Mouse (Mus musculus): ENCODE measurements at regions not wholly inside any gene's neighbourhood (a gene's known extent, or its start where the extent isn't known, plus 50 kb on each side); places are given as distances from the start of the nearest gene placed in this dataset.

GRCm38 (mm10) chr15:62670026-62670425, 1175.0 kb downstream of the Gsdmc2 start:
- H3K9me3 ChIP-seq (replicated peaks; ENCODE audit: insufficient read depth, low read length): no peaks in the 10 kb centered on the region
- no peak overlapping the region for H3K27ac ChIP-seq (ENCODE audit: control insufficient read depth, low read depth, low read length)
- no peaks in the 10 kb centered on the region for H3K36me3 ChIP-seq (ENCODE audit: control insufficient read depth in 1 of 2, insufficient read depth in 2 of 2, low read length in 2 of 2)
- TF ChIP-seq CTCF (IDR thresholded peaks at IDR 0.05 in 2 of 3, conservative IDR thresholded peaks at IDR 0.05 in 1 of 3; ENCODE audit: control insufficient read depth in 1 of 3, insufficient read depth in 1 of 3, low read depth in 2 of 3, low read length in 3 of 3, poor library complexity in 1 of 3, severe bottlenecking in 1 of 3) (no peak), UBTF (IDR thresholded peaks at IDR 0.05; ENCODE audit: borderline replicate concordance, insufficient read depth, low read depth, low read length) (no peak), GABPA (IDR thresholded peaks at IDR 0.05; ENCODE audit: low read depth, low read length) (no peak), MYB (IDR thresholded peaks at IDR 0.05; ENCODE audit: low read depth, low read length) (no peak), CHD1 (IDR thresholded peaks at IDR 0.05; ENCODE audit: low read depth, low read length) (no peak), BHLHE40 (IDR thresholded peaks at IDR 0.05; ENCODE audit: borderline replicate concordance, low read depth, low read length) (no peak), MEF2A (IDR thresholded peaks at IDR 0.05; ENCODE audit: extremely low read depth, insufficient replicate concordance, low read depth, low read length, poor library complexity, severe bottlenecking) (no peak), JUND (IDR thresholded peaks at IDR 0.05; ENCODE audit: low read depth, low read length) (no peak), RCOR1 (IDR thresholded peaks at IDR 0.05; ENCODE audit: low read depth, low read length) (no peak), MAZ (IDR thresholded peaks at IDR 0.05; ENCODE audit: low read depth, low read length) (no peak)
- no peaks in the 10 kb centered on the region for H3K27me3 ChIP-seq (ENCODE audit: control insufficient read depth in 1 of 2, insufficient read depth in 2 of 2, low read length in 2 of 2)
- no peaks in the 10 kb centered on the region for H3K79me2 ChIP-seq (ENCODE audit: control insufficient read depth, insufficient read depth, low read length, poor library complexity)
- DNase-seq (ENCODE audit: low read depth, low spot score): no peak
- H3K4me3 ChIP-seq (ENCODE audit: control insufficient read depth in 1 of 2, insufficient read depth in 1 of 2, low read depth in 2 of 2, low read length in 2 of 2): no peak overlapping the region
- H3K4me1 ChIP-seq (ENCODE audit: control insufficient read depth in 1 of 2, insufficient read depth in 2 of 2, low read length in 2 of 2): no peaks in the 10 kb centered on the region
- H3K9ac ChIP-seq (ENCODE audit: control insufficient read depth, low read depth, low read length, poor library complexity, severe bottlenecking): no peak overlapping the region

- no peak for TF ChIP-seq CHD2 (IDR thresholded peaks at IDR 0.05; ENCODE audit: low read length)
- no peak for TF ChIP-seq GATA1 (IDR thresholded peaks at IDR 0.05; ENCODE audit: low read depth, low read length)
- no peak for TF ChIP-seq ZNF384 (IDR thresholded peaks at IDR 0.05; ENCODE audit: low read depth, low read length)
- TF ChIP-seq RCOR1 (IDR thresholded peaks at IDR 0.05; ENCODE audit: low read depth, low read length): no peak
- no peak for TF ChIP-seq ZMIZ1 (IDR thresholded peaks at IDR 0.05; ENCODE audit: low read depth, low read length)
- no peak for TF ChIP-seq NELFE (IDR thresholded peaks at IDR 0.05; ENCODE audit: low read depth, low read length)
- TF ChIP-seq HCFC1 (IDR thresholded peaks at IDR 0.05; ENCODE audit: low read depth, low read length): no peak
- TF ChIP-seq SMC3 (IDR thresholded peaks at IDR 0.05; ENCODE audit: low read depth, low read length): no peak
- no peak for TF ChIP-seq MYB (IDR thresholded peaks at IDR 0.05; ENCODE audit: low read depth, low read length)
- no peak for TF ChIP-seq CHD1 (IDR thresholded peaks at IDR 0.05; ENCODE audit: low read depth, low read length)
- no peak for TF ChIP-seq RAD21 (IDR thresholded peaks at IDR 0.05; ENCODE audit: low read depth, low read length)
- no peak for TF ChIP-seq E2F4 (IDR thresholded peaks at IDR 0.05; ENCODE audit: borderline replicate concordance, low read depth, low read length)
- no peak for TF ChIP-seq TAL1 (IDR thresholded peaks at IDR 0.05; ENCODE audit: low read length)
- no peak; the same call in 1 of the 2 replicates for TF ChIP-seq MAFK (IDR thresholded peaks at IDR 0.05; ENCODE audit: borderline replicate concordance, low read depth, low read length)
- no peak for DNase-seq (ENCODE audit: low read depth, low spot score)
- H3K9me3 ChIP-seq (replicated peaks; ENCODE audit: insufficient read depth, low read length): no peaks in the 10 kb centered on the region
Observed at GRCm38 (mm10) chr15:62659096-62659495, 1185.9 kb downstream of the Gsdmc2 start.

More at GRCm38 (mm10) chr15:62659096-62659495, 1185.9 kb downstream of the Gsdmc2 start:
- H3K27me3 ChIP-seq (ENCODE audit: control insufficient read depth in 1 of 2, insufficient read depth in 2 of 2, low read length in 2 of 2): no peaks in the 10 kb centered on the region; a peak in 1 of 4 replicates
- no peak overlapping the region for H3K27ac ChIP-seq (ENCODE audit: control insufficient read depth, low read depth, low read length)
- no peaks in the 10 kb centered on the region for H3K4me1 ChIP-seq (ENCODE audit: control insufficient read depth in 1 of 2, insufficient read depth in 2 of 2, low read length in 2 of 2)
- no peaks in the 10 kb centered on the region for H3K79me2 ChIP-seq (ENCODE audit: control insufficient read depth, insufficient read depth, low read length, poor library complexity)
- H3K9ac ChIP-seq (ENCODE audit: control insufficient read depth, low read depth, low read length, poor library complexity, severe bottlenecking): no peak overlapping the region
- no peak overlapping the region for H3K4me3 ChIP-seq (ENCODE audit: control insufficient read depth in 1 of 2, insufficient read depth in 1 of 2, low read depth in 2 of 2, low read length in 2 of 2)
- H3K36me3 ChIP-seq (ENCODE audit: control insufficient read depth in 1 of 2, insufficient read depth in 2 of 2, low read length in 2 of 2): no peaks in the 10 kb centered on the region
